Mouse (Mus musculus): ENCODE measurements around the gene Nkapd1.

Nkapd1 gene

GRCm38 (mm10) chr9:50596973-50597372, 20.3 kb downstream of the Nkapd1 start:
- DNase-seq: no peak

GRCm38 (mm10) chr9:50594794-50595417, 22.4 kb downstream of the Nkapd1 start:
- DNase-seq: no peak

GRCm38 (mm10) chr9:50593544-50593943, 23.7 kb downstream of the Nkapd1 start:
- peak; percentile 14 to 51 for DNase-seq

DNA sequence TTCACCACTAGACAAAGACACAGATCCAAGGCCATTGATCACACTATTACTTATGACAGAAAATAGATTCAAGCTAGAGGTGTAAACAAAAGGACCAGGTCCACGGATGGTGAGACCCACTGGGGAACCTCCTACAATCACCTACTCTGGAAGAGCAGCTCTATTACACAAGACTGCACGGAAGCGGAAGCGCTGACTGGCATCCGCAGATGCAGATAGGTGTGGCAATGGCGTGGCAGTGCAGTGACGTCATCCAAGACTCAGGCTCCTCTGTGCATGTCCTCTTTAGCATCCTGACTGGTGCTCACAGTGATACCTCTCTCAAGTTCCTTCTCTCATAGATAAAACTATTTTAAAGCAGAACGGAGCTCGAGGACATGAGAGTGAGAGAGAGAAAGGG, 24.3 kb downstream of the Nkapd1 start:
- no peak for DNase-seq

GRCm38 (mm10) chr9:50590856-50591518, 26.3 kb downstream of the Nkapd1 start:
- DNase-seq: no peak

GRCm38 (mm10) chr9:50586955-50587354, 30.3 kb downstream of the Nkapd1 start:
- no peak for DNase-seq

GRCm38 (mm10) chr9:50585145-50585818, 32.0 kb downstream of the Nkapd1 start:
- no peak for DNase-seq

DNA sequence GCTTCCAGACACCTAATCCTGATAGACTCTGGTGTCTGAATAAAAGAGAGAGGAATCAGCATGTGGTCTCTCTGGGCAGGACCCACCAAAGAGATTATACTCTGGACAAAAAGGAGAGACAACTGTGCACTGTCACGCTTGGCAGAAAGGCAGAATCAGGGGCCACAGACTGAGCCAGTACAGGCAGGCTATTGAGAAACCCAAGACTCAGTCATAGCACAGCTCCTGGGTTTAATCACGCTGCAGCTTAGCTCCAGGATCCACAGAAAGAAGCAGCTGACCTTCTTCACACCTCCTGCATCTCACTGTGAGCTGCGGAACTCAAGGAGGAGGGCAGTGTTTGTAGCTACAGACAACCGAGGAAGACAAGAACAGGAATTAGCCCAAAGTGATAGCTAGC, 36.9 kb downstream of the Nkapd1 start:
- no peak for DNase-seq

DNA sequence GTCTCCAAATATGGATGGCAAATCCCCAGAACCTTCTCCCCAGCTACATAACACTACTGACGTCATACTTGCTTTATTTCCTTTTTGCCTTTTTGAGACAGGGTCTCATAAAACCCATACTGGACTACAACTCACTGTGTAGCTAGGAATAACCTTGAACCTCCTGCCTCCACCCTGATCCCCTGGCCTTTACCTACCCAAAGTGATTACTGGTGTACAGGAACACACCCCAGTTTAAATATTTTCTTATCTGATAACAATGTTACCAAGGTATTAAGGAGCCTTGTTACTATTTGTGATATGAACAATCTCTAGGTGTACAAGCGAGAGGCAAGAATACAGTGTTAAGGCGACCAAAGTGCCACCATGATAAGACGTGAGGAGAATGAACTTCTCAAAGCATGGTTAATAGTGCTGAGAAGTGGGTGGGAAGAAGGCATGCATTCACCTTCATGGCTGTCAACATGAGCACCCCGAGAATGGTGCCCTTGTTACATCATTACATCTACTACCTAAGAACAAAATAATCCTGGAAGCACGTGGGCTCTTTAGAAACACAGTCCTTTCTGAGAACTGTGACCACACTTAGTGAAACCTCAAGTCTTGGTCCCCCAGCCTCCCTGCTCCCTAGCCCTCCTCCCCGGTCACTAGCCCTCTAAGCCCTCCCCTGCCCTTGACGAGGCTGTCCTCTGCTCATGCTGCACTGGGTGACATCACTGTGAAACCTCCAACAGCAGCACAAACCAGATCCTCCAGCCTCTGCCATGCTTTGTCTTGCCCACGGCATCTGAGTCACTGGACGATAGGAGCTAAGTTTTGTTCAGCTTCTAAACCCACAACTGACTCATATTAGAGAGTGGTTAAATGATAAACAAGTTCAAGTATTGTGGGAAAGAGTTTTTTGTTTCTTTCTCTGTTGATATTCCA, 47.4 kb downstream of the Nkapd1 start:
- no peak for DNase-seq

- DNase-seq: no peak
These were observed 49.4 kb downstream of the Nkapd1 start for GRCm38 (mm10) chr9:50567881-50568280.

GRCm38 (mm10) chr9:50567372-50567771, 49.9 kb downstream of the Nkapd1 start:
- DNase-seq: no peak

DNA sequence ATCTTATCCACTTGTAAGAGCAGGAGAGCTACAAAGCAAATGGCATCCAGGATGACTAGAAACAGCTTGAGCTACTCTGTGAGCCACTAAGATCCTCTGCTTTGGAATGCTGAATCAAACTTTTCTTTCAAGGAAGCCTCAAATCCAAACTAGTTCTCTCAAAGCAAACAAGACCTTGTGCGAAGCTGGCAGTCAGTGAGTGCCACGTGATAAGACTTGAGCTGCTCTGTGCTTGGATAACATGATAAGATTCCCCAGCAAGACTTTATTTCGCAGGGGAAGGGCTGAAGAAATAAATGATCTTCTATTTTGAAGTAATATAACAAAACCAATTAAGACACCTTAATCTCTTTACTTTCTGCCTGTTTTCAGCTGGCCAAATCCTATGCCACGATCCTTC, 51.3 kb downstream of the Nkapd1 start:
- no peak for DNase-seq

DNA sequence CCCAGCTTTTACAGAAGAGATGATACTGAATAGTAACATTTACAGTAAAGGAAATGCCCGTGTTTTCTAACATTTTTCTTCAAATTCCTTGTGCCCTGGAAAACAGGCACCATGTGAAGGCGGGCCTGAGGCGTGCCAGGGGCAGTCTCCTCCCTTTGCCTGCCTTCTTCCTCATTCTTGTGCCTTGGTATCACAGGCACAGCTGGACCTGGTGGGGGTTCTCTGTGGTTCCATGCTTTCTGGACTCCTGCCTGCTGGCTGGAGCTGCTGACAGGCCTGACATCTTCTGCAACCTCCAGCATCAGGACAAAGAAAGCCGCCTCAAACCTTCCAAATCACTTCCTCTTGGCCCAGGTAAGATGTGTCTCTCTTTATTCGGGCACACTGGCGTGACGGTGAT, 52.1 kb downstream of the Nkapd1 start:
- DNase-seq: no peak

DNA sequence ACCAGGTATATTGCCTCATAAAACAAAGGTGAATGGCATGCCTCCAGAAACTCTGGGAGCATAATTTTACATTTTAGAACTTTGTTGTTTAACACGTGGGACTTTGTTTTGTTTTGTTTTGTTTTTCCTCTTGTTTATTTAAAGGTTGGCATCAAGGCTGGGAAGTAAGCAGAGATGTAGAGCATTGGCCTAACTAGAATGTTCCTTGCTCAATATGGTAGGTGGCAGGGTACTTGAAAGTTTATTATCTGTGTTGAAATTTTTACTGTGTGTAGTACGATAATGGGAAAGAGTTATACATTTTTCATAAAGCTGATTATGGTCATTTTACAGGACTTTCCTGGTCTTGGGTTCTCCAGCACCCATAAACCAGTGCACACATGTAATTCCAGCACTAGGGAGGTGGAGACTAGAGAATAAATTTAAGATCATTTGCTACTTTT, 55.3 kb downstream of the Nkapd1 start:
- no peak for DNase-seq

DNA sequence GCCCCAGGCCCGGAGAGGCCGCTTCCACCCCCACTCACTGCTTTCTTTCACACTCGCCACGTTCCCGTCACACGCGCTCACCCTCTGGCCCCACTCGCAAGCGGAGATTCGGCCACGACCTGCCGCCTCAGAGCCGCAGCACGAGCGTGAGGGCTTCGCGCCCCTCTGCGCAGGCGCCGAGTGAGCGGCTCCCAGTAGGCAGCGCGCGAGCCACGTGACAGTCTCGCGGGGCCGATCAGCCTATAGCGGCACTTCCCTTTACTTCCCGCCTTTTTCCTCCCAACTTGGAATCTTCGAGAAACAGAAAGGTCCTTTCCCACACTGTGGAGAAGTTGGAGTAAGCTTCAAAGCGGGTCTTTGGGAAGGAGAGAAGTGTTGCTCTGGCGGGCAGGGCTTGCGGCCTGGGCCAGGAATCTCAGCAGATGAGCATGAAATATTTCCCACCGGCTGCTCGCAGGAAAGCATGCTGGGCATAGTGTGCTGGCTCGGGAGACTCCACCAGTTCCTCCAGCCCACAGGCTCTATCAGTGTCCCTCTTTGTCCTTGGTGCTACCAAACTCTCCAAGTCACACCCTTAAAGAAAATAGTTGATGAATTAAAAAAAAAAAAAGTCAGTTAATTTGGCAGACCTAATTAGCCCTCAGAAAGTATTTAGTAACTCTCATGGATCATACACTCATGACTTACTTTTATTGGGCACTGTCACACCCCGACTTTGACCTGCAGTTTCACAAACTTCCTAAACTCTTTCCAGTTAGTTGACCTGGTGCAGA, 55.9 kb downstream of the Nkapd1 start, which contains the start of gene Tex12:
Tex12 (minus strand) TSS at position 181 of the 773 bp plus-strand sequence.
- no peak for DNase-seq
